Mouse (Mus musculus) mature B cell (primary cell): Measurements from ENCODE around the gene Gm5737.

ENCODE experiments used
- in situ Hi-C: fragments of 300-500 bp; cut with MboI; formaldehyde crosslinking; loops from 2 replicates; pipeline ENCODE4 v1.14.3; 2019

The Gm5737 gene

DNA sequence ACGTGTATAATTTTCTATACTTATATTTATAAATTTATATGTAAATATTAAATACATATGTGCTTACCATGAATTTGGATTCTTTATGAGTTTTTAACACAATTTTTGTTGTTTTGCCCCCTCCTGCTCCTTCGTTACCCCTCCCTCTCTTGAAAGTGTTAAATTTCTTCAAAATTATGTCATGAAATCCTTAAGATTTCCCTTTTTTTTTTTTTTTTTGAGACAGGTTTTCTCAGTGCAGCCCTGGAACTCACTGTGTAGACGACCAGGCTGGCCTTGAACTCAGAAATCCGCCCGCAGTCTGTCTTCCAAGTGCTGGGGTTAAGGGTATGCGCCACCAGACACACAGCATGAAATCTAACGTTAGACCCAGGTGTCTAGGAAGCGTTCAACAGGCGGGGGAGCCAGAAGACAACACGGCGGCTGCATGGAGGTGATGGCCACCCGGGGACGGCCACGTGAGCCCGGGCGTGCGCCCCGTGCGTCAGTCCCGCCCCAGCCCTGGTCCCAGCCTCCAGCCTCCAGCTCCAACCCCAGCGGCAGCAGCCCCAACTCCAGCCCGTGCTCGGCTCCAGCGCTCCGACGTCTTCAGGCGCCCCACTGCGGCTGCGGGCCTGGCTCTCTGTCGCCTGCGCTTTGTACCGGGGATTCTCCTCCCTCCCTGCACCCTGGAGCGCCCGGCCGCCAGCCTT lies 30.3 kb downstream of the Gm5737 start, which contains the start of gene Eef2k:
Eef2k (plus strand) TSS at position 487 of the 692 bp plus-strand sequence.
- in situ Hi-C loops: loop anchor here (5.0 to 25.0 kb wide), 3 partner anchors 60 to 955 kb away; partner anchors contain the start of genes Dcun1d3, Lyrm1 and Usp31

DNA sequence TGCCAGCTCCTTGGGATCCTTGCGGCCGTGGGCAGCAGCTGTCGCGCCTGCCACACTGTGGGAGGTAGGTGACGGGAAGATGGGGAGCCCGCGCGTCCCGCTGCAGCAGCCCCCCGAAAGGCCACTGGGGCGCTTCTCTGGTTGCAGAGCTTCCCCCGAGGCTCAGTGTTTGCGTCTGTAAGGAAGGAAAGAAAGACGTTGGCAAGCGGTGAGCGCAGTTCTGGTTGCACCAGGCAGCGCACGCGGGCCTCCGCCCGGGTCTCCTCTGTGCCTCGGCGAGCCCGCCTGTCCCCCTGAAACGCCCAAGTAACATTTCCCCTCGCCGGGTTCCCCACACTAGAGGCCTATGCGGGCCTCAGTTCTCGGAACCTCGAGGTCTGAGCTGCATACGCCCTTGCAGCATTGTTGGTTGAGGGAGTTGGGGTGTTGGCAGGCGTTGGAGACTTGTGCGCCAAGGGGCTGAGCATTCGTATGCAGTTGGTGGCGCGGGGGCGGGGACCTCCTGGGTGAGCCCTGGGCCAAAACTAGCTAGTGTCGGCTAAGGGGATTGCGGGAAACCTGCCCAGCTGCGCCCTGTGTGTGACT lies 31.0 kb downstream of the Gm5737 start:
- in situ Hi-C loops: loop anchor here (5.0 to 25.0 kb wide), 3 partner anchors 59 to 956 kb away; partner anchors contain the start of genes Dcun1d3, Lyrm1 and Usp31

DNA sequence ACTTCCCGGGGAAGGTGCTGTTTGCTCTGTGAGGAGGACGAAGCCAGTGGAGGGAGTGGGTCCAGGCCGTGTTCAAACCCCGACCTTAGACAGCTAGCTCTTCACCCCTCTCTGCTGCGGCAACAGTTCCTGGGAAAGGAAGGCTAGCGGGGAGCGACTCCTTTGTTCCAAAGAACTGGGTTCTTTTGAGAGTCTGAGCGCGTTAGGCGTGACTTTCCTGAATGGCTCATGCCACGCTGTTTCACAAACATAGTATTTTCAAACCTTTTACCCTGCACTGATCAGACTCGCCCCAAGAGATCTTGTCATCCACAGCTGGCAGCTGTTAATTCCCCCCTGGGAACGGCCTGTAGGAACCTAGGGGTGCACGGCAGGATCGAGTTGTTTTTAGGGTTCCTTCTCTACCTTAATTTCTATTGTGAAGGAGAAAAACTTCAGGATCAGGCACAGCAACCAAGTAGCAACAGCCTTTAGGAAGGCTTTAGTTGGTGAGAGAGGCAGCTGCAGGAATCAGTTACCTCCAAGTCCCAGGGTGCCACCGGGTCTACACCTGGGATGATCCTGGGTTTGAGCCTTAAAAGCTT lies 31.8 kb downstream of the Gm5737 start:
- in situ Hi-C loops: loop anchor here (5.0 to 25.0 kb wide), 3 partner anchors 58 to 957 kb away; partner anchors contain the start of genes Dcun1d3, Lyrm1 and Usp31

DNA sequence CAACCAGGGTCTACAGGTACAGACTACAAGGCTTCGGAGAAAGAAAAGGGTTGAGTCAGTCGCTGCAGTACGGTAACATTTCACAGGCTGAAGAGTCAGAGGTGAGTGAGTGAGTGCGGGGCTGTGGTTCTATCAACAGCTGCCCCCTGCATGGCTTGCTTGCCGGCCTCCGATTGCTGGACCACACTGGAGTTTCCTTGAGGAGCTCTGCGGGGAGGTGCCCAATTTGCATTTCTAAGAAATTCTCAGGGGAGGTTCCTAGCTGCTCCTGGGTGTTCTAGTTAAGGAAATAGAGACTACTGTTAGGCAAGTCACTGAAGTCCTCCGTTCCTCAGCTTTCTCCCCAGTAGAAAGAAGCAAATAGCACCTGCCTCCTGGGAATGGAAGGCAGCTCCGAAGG lies 32.5 kb downstream of the Gm5737 start:
- in situ Hi-C loops: loop anchor here (5.0 to 25.0 kb wide), 3 partner anchors 58 to 957 kb away; partner anchors contain the start of genes Dcun1d3, Lyrm1 and Usp31

DNA sequence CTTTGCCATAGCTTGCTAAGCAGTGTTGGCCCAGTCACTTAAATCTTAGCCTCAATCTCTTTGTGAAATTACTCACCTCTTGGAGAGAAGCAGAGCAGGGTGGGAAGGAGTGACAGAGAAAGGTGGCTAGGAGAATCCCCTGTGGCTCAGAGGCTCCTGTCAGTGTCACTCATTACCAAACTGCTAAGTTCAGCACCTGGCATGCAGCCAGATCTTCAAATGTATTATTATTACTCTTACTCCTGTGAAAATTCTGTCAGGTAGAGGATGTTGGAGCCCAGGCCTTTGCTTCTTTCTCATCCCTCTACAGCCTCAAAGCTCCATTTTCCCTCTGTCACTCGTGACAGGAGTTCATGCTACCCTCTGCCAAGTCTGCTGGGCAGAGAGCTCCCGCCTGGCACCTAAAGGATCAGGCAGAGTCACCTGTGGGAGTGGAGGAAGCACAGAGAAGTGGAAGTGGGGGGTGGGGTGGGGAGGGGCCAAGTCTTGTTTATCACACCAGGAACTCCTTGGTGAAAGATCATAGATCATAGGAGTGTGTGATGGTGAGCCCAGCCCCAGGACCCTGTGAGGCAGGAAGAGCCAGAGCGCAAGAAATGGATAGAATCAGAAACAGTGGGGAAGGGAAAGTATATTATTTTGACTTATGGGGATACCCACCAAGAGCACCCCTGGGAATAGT lies 36.8 kb downstream of the Gm5737 start:
- in situ Hi-C loops: loop anchor here (25.0 kb wide), 2 partner anchors 863 to 962 kb away; partner anchors contain the start of genes Dcun1d3, Lyrm1 and Usp31

DNA sequence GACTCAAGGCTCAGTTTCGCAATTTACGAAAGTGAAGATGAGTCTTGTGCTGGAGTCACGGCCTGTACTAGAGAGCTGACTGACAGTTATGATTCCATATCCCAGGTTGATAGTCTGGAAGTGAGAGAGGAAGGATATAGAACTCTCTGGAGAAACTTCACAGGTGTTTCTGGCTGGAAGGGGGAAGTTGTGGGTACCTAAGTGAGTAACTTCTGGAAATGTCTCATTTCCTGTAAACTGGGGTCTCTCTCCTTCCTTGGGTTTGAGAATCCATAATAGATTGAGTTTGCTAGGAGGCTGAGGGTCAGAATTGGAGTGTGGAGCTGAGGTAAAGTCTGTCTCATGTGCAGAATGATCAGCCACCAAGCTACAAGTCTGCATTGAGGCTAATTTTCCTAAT lies 38.0 kb downstream of the Gm5737 start:
- in situ Hi-C loops: no loop called here

DNA sequence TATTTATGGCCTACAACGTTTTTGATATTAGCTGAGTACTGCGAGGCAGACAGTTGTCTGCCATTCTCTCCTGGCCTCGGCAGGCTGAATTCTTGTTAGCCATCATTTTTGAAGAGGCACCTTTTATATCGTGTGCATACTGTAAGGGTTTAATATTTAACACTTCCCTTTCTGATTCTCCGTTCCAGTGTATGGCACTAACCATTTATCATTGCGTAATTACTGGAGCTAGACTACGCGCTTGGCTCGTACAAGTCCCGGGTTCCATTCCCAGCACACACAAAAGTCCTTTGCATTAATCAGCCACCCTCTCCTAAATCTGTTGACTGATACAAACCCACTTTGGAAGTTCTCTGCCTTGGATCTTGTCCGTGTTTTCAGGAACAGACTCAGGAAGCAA lies 47.7 kb downstream of the Gm5737 start:
- in situ Hi-C loops: no loop called here

DNA sequence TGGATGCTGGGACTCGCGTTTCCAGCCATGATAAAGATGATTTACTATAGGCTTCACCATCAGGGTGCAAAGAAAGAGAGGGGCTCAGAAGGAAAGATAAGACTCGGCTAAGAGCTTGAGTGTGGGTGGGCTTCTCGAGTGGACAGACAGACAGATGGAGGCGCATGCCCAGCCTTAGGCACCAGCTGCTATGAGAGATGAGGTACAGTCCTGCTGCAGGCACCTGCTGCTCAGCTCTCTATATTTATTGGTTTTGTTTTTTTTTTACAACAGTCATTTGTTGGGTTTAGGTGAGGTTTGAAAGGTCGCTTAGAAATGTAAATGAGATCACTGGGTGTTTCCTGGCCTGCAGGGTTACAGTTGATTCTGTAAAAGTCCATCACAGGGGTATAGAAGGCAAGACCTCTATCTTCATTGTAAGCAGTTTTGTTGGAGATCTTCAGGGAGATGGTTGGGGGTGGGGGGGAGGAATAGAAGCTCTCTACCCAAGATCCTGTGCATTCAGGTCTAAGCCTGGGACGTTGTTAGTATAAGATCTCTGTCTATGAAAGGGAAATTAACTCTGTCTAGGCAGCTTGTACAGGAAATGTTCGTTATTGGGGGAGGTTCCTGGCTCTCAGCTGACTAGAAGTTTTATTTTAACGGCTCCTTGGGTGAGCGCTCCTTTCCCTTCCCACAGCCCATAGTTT lies 48.8 kb downstream of the Gm5737 start:
- in situ Hi-C loops: no loop called here

DNA sequence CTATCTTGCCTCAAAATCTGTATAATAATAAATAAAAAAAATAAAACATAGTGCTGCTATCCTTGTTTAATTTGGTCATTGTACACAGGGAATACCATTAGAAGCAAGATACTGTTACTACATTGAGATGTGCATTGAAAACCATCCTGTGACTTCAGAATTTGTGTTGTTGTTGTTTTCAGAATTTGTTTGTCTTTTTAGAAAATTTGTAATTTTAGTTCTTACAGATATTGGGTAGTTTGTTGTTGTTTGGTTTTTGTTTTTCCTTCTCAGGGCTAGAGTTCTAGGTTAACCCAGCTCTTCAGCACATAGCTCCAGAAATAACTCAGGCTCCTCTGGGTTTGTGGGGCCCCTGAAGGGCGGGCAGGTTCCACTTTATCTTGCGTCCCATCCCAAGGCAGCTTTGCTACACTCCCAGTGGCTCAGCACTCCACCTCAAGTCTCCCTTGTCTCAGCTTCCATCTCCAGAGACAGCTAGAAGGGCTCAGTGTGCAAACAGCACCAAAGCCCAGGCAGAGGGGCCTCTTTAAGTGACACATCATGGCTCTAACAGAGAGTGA lies 49.4 kb downstream of the Gm5737 start:
- in situ Hi-C loops: no loop called here

DNA sequence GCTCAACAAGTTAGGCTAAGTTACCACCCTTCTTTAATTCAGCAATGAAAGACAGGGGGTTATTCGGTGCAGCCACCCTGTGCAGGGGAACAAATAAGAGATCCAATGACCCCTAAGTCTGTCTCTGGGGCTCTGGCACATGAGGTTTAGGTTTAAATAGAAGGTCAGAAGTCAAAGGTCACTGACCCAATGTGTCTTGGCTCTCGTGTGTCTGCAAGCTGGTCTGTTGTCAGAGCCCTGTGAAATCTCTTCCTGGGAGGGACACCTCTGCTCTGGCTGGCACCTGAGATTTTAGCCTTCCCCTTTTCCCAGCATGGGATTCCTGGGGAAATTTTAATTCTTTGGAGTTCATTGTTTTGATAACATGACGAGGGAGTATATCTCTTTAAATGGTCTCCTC lies 50.0 kb downstream of the Gm5737 start:
- in situ Hi-C loops: no loop called here

DNA sequence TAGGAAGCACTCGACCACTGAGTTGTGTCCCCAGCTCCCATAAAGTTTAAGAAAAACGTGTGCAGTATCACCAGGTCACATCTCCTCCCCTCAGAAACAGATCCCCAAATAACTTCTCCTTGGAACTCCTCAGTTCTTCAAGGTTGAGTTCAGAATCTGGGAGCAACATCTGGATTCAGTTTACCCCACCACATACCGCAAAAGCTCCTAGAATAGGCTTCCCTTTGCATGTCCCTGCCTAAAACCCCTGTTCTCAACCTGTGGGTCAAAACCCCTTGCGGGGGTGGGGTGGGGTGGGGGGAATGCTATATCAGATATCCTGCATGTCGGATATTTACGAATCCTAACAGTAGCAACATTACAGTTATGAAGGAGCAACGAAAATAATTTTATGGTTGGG lies 50.5 kb downstream of the Gm5737 start:
- in situ Hi-C loops: no loop called here

DNA sequence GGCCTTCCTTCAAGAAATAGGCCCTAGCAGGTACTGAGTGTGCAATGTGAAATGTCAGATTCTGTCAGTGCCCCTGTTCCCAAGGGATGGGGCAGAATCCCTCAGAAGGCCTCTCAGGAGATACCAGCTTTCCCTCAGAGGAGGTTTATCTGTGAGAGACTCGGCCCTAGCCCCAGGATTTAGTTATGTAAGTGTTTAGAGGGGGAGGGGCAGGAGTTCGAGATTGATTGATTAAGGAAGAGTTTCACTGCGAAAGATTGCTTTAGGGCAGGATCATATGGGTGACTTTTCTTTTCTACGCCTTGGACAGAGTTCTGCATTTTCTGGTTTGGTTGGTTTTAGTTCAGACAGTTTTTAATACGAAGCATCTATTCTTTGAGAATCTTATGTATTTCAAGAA lies 51.3 kb downstream of the Gm5737 start:
- in situ Hi-C loops: no loop called here

DNA sequence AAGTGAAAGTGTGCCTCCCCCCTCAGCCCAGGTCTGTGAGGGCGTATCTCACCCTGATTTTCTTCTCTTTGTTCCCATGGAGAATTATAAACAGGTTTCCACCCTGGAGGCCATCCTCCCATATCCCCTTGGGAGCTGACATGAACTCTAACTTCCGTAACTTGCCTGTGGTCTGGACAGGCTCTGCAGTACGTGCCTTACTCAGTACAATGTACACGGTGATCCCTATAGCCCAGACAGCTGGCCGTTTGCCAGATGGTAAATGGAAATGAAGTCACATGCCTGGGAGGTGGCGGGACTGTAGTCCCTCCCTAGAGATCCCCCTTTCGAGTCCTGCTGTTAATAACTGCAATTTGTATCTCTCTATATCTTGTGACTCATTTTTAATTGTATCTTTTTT lies 52.9 kb downstream of the Gm5737 start:
- in situ Hi-C loops: no loop called here

DNA sequence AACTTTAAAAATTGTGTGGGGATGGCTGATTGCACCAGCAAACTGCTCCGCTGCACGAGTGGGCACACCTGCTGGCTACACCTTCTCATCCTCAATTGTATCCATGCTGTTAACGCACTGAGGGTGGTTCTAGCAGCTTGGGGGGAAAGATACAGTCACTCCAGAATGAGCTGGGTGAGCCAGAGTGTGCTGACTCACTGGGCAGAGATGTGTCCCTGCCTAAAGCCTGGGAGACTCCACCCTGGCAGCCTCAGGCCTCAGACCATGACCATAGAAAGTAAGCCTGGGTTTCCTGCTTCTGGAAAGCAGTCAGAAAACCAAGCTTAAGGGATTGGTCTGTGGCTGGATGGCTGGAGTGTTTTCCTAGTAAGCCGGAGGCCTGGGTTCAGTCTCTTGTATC lies 53.7 kb downstream of the Gm5737 start:
- in situ Hi-C loops: no loop called here

DNA sequence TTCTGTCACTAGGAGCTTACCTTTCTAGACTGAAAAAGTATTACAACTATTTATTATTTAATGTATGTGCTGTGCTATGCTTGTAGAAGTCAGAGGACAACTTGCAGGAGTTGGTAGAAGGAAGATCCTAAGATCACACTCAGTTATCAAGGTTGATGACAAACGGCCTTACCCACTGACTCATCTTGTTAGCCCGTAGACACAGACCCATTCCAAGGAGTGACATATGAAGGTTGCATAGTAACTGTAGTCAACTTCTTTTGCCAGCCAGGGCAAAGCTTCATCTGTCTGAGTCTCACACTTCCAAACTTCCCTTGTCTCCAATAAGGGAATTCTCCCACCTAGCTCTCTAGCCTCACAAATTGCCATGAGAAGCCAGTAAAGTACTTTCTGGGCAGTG lies 54.5 kb downstream of the Gm5737 start:
- in situ Hi-C loops: no loop called here

DNA sequence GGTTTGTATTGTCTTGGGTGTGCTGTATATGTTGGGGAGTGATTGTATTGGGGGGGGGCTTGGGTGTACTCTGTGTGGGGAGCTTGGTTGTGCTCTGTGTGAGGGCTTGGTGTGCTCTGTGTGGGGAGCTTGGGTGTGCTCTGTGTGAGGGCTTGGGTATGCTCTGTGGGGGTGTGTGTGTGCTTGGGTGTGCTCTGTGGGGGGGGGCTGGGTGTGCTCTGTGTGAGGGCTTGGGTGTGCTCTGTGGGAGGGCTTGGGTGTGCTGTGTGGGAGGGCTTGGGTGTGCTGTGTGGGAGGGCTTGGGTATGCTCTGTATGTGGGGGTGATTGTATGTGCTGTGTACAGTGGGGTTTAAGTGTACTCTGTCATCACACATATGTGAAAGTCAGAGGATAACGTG lies 55.6 kb downstream of the Gm5737 start:
- in situ Hi-C loops: no loop called here

DNA sequence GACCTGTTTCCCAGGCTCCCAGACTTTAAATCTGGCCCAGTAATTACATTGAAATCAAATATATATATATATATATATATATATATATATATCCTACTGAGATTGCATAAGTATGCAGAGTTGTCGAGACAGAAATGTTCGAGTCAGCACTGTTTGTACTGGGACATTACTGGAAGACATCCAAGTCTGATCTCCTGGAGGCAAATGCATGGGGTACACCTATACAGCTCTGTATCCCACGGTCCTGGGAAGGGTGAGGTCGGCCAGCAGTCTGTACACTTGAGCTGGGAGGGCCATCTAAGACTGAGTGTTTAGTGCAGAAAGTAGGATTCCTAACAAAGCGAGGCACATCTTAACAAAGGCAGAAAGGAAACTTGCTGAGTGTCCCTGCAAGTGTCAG lies 57.7 kb downstream of the Gm5737 start:
- in situ Hi-C loops: no loop called here

DNA sequence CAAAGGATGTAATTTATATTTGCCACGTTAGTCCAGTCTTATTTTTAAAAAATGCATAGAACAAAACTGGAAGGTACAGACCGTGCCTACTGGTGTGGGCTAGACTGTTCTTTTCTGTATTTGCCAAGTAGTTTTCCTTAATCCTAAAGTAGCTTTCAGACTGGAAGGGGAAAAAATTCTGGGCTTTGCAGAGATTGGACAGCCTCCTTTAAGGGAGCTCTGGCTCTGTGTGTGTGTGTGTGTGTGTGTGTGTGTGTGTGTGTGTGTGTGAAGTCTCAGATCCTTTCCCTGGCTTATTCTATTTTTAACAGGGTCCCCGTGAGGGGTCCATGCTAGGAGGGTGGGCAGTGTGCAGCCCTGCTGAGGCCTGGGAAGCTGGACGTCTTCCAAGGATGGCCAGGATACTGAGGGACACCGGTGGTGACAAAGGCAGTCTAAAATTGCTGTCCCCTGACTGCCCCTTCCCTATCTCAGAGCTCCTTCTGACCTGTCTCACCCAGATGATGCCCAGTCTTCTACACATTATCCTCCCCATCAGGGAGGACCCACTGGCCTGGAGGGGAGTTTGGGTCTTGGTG lies 58.4 kb downstream of the Gm5737 start:
- in situ Hi-C loops: no loop called here

DNA sequence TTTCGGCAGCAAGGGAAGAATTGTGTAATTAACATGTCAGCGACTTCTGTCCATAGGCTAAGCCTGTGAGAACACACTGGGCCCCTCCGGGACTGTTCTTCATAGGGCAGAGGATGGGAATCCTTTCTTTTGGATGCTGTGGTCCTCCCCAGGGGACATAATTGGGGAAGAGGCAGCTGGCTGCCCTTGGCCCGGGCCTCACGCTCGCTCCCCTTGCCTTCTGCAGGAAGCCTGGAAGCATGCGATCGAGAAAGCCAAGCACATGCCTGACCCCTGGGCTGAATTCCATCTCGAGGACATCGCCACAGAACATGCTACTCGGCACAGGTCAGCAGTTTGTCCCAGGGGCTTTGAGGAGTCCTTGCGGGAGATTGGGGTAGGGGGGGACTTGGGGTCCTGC lies 60.9 kb downstream of the Gm5737 start:
- in situ Hi-C loops: no loop called here

DNA sequence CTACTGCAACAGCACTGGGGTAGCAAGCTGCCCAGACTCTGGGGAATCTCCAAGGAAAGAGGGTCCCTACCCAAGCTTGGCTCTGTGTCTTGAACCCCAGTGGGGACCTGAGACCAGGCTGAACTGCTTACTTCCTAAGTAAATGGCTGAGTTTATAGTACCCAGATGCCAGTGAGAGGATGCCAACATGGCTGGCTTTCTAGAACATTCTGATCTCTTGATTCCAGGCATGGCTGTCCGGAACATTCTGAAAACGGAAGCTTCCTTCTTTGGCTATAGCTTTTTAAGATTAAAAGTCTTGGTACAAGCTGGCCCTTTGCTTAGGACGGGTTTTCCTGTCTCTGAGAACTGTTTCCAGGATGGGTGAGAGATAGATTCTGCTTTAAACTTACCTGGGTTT lies 61.9 kb downstream of the Gm5737 start:
- in situ Hi-C loops: no loop called here
